Mouse (Mus musculus): ENCODE measurements around the gene Dis3. TPM values are rescaled to one million over a fixed set of nuclear protein-coding genes. Genes with fewer than 3 reads are reported as not detected.

Gene Dis3
- polyA plus RNA-seq, 1 experiment from 2014 or later, result 12.0 TPM

DNA sequence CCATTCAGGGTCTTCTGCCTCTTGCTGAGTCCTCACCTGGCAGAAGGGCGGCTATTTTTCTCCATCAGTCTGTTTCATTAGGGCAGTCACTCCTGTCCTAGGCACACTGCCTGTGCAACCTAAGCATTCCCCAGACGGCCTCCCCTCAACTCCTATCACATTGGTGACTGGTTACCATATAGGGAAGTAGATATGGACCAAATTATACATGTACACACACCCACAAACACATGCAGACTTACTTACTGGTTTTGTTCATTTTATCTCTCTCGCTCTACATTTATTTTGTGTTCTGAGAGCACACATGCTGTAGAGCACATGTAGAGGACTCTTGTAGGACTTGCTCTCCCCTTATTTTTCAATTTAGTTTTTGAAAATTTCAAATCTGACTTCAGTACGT is 3.5 kb upstream of the Dis3 start:
- H3K4me2 ChIP-seq (replicated peaks; ENCODE audit: low read depth), result no peak overlapping the region
- H3K4me1 ChIP-seq (replicated peaks; ENCODE audit: control insufficient read depth, insufficient read depth), result 0 out of 2 replicates have a peak, but pooled peaks cover 3% of the 10 kb centered on the region
- TF ChIP-seq CTCF (IDR thresholded peaks at IDR 0.05; ENCODE audit: low read depth), result no peak
- TF ChIP-seq EP300 (optimal IDR thresholded peaks at IDR 0.05), result no peak
- no peaks in the 10 kb centered on the region for H3K27me3 ChIP-seq (ENCODE audit: control insufficient read depth, insufficient read depth, low read length)
- no peaks in the 10 kb centered on the region for H3K9me3 ChIP-seq (ENCODE audit: control insufficient read depth, low read length)
- 93% methylated on average over 4 of the region's 4 CpGs for WGBS
- DNase-seq (ENCODE audit: low spot score) (no peak), ATAC-seq (ENCODE audit: low FRiP score, low TSS enrichment) (no peak)
- no peak overlapping the region for H3K27ac ChIP-seq (replicated peaks)
- no peak overlapping the region for H3K4me3 ChIP-seq (ENCODE audit: low read depth, low read length)
- H3K9ac ChIP-seq (ENCODE audit: low read length), result no peak overlapping the region
- no peaks in the 10 kb centered on the region; the same call in 1 of the 2 replicates for H3K36me3 ChIP-seq (ENCODE audit: control insufficient read depth, insufficient read depth, low read length)

DNA sequence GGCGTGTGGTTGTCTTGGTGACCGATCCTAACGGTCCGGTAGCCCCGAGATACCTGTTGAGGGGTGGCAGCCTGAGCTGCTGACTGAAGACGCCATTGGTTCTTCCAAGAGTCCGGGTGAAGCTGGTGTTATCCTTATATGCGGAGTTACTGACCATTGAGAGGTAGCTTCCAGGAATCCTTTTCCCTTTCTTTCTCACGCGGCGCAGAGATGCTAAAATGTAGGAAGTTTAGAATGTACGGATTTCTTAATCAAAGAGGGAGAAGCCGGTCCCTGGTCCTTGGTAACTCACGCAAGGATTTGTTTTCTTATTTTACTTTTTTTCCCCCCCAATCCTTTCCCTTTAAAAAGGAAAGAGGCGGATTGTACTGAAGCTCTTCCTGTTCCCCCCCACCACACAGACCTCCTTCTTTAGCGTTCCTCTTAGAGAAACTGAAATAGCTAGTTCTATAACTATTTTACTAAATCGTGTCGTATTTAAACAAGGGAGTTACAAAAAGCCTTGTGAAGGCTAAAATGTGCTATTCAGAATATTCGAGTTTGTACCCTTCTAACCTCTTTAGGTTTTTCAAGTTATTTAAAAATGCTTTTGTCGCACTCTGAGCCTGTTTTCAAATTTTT is 507 bp upstream of the Dis3 start:
- no peak for DNase-seq (ENCODE audit: low spot score)
- Histone ChIP-seq H3K9me3 (ENCODE audit: control insufficient read depth, low read length) (no peaks in the 10 kb centered on the region), H3K9ac (ENCODE audit: low read length) (peak overlapping the region; percentile 23), H3K27ac (replicated peaks) (no peak overlapping the region), H3K27me3 (ENCODE audit: control insufficient read depth, insufficient read depth, low read length) (no peaks in the 10 kb centered on the region), H3K36me3 (ENCODE audit: control insufficient read depth, insufficient read depth, low read length) (peaks cover 7% of the 10 kb centered on the region), H3K4me3 (ENCODE audit: low read depth, low read length) (peak overlapping the region; percentile 94), H3K4me2 (replicated peaks; ENCODE audit: low read depth) (peak overlapping the region; percentile 49), H3K4me1 (replicated peaks; ENCODE audit: control insufficient read depth, insufficient read depth) (0 out of 2 replicates have a peak, but pooled peaks cover 3% of the 10 kb centered on the region)
- WGBS, result 5% methylated on average over 20 of the region's 20 CpGs
- TF ChIP-seq CTCF (IDR thresholded peaks at IDR 0.05; ENCODE audit: low read depth) (no peak), EP300 (optimal IDR thresholded peaks at IDR 0.05) (peak; percentile 70)
- ATAC-seq (ENCODE audit: low FRiP score, low TSS enrichment), result no peak

DNA sequence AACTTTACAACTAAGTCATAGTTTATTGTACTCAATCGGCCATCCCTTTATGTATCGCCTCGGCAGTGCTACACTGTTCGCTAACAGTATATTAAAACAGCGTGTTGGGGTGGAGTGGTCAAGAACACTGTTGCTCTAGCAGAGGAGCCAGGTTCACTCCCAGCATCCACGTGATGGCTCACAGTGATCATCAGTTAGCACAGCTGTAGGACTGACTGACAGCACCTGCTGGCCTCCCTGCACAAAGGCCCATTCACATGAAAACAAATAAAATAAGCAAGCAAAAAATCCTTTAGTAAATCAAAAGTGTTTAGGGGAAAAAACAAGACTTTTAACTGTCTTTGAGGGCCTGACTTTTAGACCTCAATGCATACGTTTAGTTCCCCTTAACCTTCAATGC is 10.6 kb downstream of the Dis3 start:
- no peak overlapping the region for H3K4me3 ChIP-seq (ENCODE audit: low read depth, low read length)
- no peaks in the 10 kb centered on the region for H3K9me3 ChIP-seq (ENCODE audit: control insufficient read depth, low read length)
- no peaks in the 10 kb centered on the region for H3K4me1 ChIP-seq (replicated peaks; ENCODE audit: control insufficient read depth, insufficient read depth)
- no peak overlapping the region for H3K9ac ChIP-seq (ENCODE audit: low read length)
- no peak for TF ChIP-seq CTCF (IDR thresholded peaks at IDR 0.05; ENCODE audit: low read depth)
- no peak for TF ChIP-seq EP300 (optimal IDR thresholded peaks at IDR 0.05)
- no peak overlapping the region for H3K27ac ChIP-seq (replicated peaks)
- H3K4me2 ChIP-seq (replicated peaks; ENCODE audit: low read depth), result no peak overlapping the region
- no peak for DNase-seq (ENCODE audit: low spot score)
- WGBS, result 87% methylated on average over 7 of the region's 7 CpGs
- H3K36me3 ChIP-seq (ENCODE audit: control insufficient read depth, insufficient read depth, low read length), result peaks cover 17% of the 10 kb centered on the region
- no peaks in the 10 kb centered on the region for H3K27me3 ChIP-seq (ENCODE audit: control insufficient read depth, insufficient read depth, low read length)
- no peak for ATAC-seq (ENCODE audit: low FRiP score, low TSS enrichment)

- Histone ChIP-seq H3K9me3 (ENCODE audit: control insufficient read depth, low read length) (no peaks in the 10 kb centered on the region), H3K4me1 (replicated peaks; ENCODE audit: control insufficient read depth, insufficient read depth) (no peaks in the 10 kb centered on the region), H3K4me3 (ENCODE audit: low read depth, low read length) (no peak overlapping the region), H3K4me2 (replicated peaks; ENCODE audit: low read depth) (no peak overlapping the region), H3K27ac (replicated peaks) (no peak overlapping the region), H3K36me3 (ENCODE audit: control insufficient read depth, insufficient read depth, low read length) (peaks cover 4% of the 10 kb centered on the region; the same call in 1 of the 2 replicates), H3K27me3 (ENCODE audit: control insufficient read depth, insufficient read depth, low read length) (no peaks in the 10 kb centered on the region), H3K9ac (ENCODE audit: low read length) (no peak overlapping the region)
- DNase-seq (ENCODE audit: low spot score) (no peak), ATAC-seq (ENCODE audit: low FRiP score, low TSS enrichment) (no peak)
- TF ChIP-seq CTCF (IDR thresholded peaks at IDR 0.05; ENCODE audit: low read depth) (no peak), EP300 (optimal IDR thresholded peaks at IDR 0.05) (no peak)
- 84% methylated on average over 4 of the region's 4 CpGs for WGBS
These were observed 28.4 kb downstream of the Dis3 start for GRCm38 (mm10) chr14:99071146-99071545.

DNA sequence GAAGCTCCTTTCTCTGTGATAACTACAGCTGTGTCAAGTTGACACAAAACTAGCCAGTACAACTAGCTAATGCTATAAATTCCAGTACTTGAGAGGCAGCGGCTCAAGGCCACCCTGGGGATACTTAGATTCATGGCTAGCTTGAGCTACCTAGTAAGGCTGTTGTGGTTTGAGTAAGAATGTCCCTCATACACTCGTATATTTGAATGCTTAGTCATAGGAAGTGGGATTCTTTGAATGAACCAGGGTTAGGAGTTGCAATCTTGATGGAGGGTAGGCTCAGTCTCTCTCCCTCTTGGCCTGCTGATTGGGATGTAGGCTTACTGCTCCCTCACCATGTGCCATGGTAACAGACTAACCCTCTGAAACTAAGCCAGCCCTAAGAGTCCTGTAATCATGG is 36.5 kb downstream of the Dis3 start:
- Histone ChIP-seq H3K4me2 (replicated peaks; ENCODE audit: low read depth) (no peak overlapping the region), H3K4me1 (replicated peaks; ENCODE audit: control insufficient read depth, insufficient read depth) (no peaks in the 10 kb centered on the region), H3K4me3 (ENCODE audit: low read depth, low read length) (no peak overlapping the region), H3K9me3 (ENCODE audit: control insufficient read depth, low read length) (no peaks in the 10 kb centered on the region), H3K36me3 (ENCODE audit: control insufficient read depth, insufficient read depth, low read length) (peaks cover 8% of the 10 kb centered on the region; the same call in 1 of the 2 replicates), H3K9ac (ENCODE audit: low read length) (no peak overlapping the region), H3K27ac (replicated peaks) (no peak overlapping the region), H3K27me3 (ENCODE audit: control insufficient read depth, insufficient read depth, low read length) (no peaks in the 10 kb centered on the region)
- TF ChIP-seq CTCF (IDR thresholded peaks at IDR 0.05; ENCODE audit: low read depth) (no peak), EP300 (optimal IDR thresholded peaks at IDR 0.05) (no peak)
- 96% methylated on average over 2 of the region's 2 CpGs for WGBS
- DNase-seq (ENCODE audit: low spot score) (no peak), ATAC-seq (ENCODE audit: low FRiP score, low TSS enrichment) (no peak)

DNA sequence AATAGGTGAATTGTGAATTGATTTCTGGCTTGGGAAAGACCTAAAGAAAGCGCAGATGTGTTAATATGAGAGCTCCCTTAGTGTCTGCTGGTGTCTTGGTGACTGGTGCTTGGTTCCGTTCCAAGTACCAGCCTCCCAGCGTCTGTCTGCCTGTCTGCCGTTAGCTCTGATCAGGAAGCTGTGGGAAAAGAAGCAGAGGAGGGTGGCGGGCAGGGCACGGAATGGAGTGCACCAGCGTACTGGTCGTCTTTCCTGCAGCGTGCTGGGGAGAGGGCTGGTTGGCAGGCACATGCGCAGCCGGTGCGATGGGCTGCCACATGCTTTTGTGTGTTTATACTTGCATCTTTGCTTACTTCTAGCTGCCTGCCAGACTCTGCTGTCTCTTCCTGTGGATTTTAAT is 39.0 kb downstream of the Dis3 start:
- no peak overlapping the region for H3K27ac ChIP-seq (replicated peaks)
- no peak for DNase-seq (ENCODE audit: low spot score)
- peaks cover 6% of the 10 kb centered on the region; the same call in 1 of the 2 replicates for H3K36me3 ChIP-seq (ENCODE audit: control insufficient read depth, insufficient read depth, low read length)
- H3K4me2 ChIP-seq (replicated peaks; ENCODE audit: low read depth), result no peak overlapping the region
- H3K4me1 ChIP-seq (replicated peaks; ENCODE audit: control insufficient read depth, insufficient read depth), result no peaks in the 10 kb centered on the region
- H3K9ac ChIP-seq (ENCODE audit: low read length), result no peak overlapping the region
- H3K4me3 ChIP-seq (ENCODE audit: low read depth, low read length), result no peak overlapping the region
- H3K9me3 ChIP-seq (ENCODE audit: control insufficient read depth, low read length), result no peaks in the 10 kb centered on the region
- H3K27me3 ChIP-seq (ENCODE audit: control insufficient read depth, insufficient read depth, low read length), result no peaks in the 10 kb centered on the region
- no peak for ATAC-seq (ENCODE audit: low FRiP score, low TSS enrichment)
- WGBS, result 85% methylated on average over 12 of the region's 12 CpGs
- no peak for TF ChIP-seq EP300 (optimal IDR thresholded peaks at IDR 0.05)
- TF ChIP-seq CTCF (IDR thresholded peaks at IDR 0.05; ENCODE audit: low read depth), result no peak
